Mouse (Mus musculus) limb, embryonic 12.5 days (tissue): ENCODE data around the gene Stx5a. TPM values are rescaled to one million over a fixed set of nuclear protein-coding genes. Genes with fewer than 3 reads are reported as not detected.

Source experiments
- ATAC-seq: fragments of 200-750 bp; cut with Nextera tagmentation; 2 replicates; pipeline ENCODE4 v1.8.0; 2017; ENCODE audit warnings: low read depth, moderate TSS enrichment; ENCODE audit not compliant: insufficient number of reproducible peaks, insufficient read depth, low FRiP score, low TSS enrichment
- H3K27ac ChIP-seq: fragments of 300-500 bp; sonication (generic); 2 replicates; pipeline ENCODE4 v1.5.1; 2016; ENCODE audit warnings: mild to moderate bottlenecking, moderate library complexity
- H3K27me3 ChIP-seq: fragments of 300-500 bp; sonication (generic); 2 replicates; pipeline ENCODE4 v1.6.1; 2016; ENCODE audit warnings: mild to moderate bottlenecking, moderate library complexity
- H3K36me3 ChIP-seq: fragments of 300-500 bp; sonication (generic); 2 replicates; pipeline ENCODE4 v1.6.1; 2016; ENCODE audit warnings: mild to moderate bottlenecking, moderate library complexity
- H3K4me1 ChIP-seq: fragments of 300-500 bp; sonication (generic); replicated peaks from 2 replicates; pipeline ENCODE4 v1.6.1; 2016
- H3K4me2 ChIP-seq: fragments of 300-500 bp; sonication (generic); 2 replicates; pipeline ENCODE4 v1.6.1; 2016; ENCODE audit warnings: mild to moderate bottlenecking, moderate library complexity
- H3K4me3 ChIP-seq: fragments of 300-500 bp; sonication (generic); replicated peaks from 2 replicates; pipeline ENCODE4 v1.5.1; 2016; ENCODE audit warnings: mild to moderate bottlenecking
- H3K9ac ChIP-seq: fragments of 300-500 bp; sonication (generic); replicated peaks from 2 replicates; pipeline ENCODE4 v1.6.1; 2016; ENCODE audit warnings: mild to moderate bottlenecking, moderate library complexity
- H3K9me3 ChIP-seq: fragments of 300-500 bp; sonication (generic); 2 replicates; pipeline ENCODE4 v1.6.1; 2016; ENCODE audit warnings: mild to moderate bottlenecking, moderate library complexity
- WGBS: fragments of 180-500 bp; shearing (Covaris S2); methylation state at CpG from one replicate; pipeline ENCODE4 v1.1.7; 2016; 5-methylcytosine and 5-hydroxymethylcytosine counted together
- polyA plus RNA-seq: library from polyadenylated mRNA; unstranded; fragments of >200 nt; fragmentation: Nextera tagmentation; extraction: Ambion mirVana; gene quantifications from 2 replicates; pipeline ENCODE4 v1.2.1, GENCODE M21; 2016

Gene Stx5a
- polyA plus RNA-seq, 1 experiment from 2014 or later: 168 TPM

DNA sequence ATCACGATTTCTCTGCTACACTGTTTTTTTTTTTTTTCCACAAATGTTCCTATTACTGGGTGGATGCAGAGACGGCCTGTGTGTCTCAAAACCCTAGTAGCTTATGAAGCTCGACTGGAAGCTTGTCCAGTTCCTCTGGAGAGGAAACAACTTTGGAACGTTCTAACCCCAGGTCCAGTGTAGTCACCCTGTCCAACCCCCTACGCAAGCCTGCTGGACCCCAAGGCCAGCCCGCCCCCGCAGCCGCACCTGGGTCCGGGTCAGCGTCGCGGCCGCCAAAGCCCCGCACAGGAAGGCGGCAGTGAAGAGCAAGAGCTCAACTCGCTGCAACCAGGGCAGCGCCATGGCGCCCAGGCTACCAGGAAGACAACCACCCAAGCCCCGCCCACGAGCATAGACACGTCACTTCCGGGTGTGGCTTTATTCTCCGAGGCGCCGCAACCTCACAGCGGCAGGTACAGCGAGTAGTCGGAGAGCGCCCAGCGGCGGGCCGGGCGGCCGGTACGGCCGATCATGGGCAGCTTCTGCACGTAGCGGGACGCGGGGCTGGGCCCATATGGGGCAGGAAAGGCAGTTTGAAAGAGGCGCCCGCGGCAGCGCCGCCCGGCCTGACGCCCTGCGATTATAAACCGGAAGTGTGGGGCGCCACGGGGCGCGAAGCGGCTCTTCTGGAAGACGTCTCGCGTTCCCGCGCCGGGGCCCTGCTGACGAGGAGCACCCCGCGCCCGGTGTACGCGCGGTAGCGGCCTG is 33.0 kb downstream of the Stx5a start, which contains the start of gene Tmem179b:
TSS of gene Tmem179b (minus strand) at position 382 of the 750 bp plus-strand sequence.
- peak within 1 kb of the TSS; percentile 75 for H3K4me3 ChIP-seq
- H3K9ac ChIP-seq: peak within 1 kb of the TSS; percentile 93
- H3K9me3 ChIP-seq: no peaks in the 10 kb centered on the region
- ATAC-seq: peak; percentile 88
- H3K36me3 ChIP-seq: peaks cover 54% of the 10 kb centered on the region
- WGBS: 0% methylated on average over 68 of the region's 68 CpGs
- no peaks in the 10 kb centered on the region for H3K27me3 ChIP-seq
- peaks cover 32% of the 10 kb centered on the region for H3K4me1 ChIP-seq
- peak within 1 kb of the TSS; percentile 94 for H3K4me2 ChIP-seq
- peak within 1 kb of the TSS; percentile 99 for H3K27ac ChIP-seq

DNA sequence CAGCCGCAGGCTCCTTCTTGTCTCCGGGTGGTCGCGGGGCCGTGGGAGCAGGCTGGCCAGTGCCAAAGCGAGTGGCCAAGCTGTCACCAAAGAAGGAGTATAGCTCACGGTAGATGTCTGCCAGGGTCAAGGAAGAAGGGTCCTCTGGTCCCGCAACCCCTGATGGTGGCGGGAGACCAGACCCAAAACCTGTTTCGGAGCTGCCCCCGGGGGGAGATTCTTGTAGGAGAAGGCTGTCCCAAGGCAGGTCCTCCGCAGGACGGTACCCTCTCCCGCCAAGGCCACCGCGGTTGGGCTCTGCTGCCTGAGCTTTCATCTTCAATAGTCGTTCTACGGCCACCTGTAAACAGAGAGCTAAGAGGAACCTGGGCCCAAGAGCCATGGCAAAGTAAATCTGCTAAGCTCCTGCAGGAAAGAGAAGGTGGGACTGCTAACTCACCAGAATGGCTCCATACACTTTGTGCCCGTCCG is 33.8 kb downstream of the Stx5a start:
- 7% methylated on average over 20 of the region's 20 CpGs for WGBS
- H3K9ac ChIP-seq: peak overlapping the region; percentile 93
- H3K9me3 ChIP-seq: no peaks in the 10 kb centered on the region
- H3K27me3 ChIP-seq: no peaks in the 10 kb centered on the region
- H3K4me3 ChIP-seq: peak overlapping the region; percentile 75
- H3K27ac ChIP-seq: peak overlapping the region; percentile 99
- ATAC-seq: peak; percentile 22; the same call in 1 of the 2 replicates
- peak overlapping the region; percentile 94 for H3K4me2 ChIP-seq
- peaks cover 53% of the 10 kb centered on the region for H3K36me3 ChIP-seq
- H3K4me1 ChIP-seq: peaks cover 32% of the 10 kb centered on the region

DNA sequence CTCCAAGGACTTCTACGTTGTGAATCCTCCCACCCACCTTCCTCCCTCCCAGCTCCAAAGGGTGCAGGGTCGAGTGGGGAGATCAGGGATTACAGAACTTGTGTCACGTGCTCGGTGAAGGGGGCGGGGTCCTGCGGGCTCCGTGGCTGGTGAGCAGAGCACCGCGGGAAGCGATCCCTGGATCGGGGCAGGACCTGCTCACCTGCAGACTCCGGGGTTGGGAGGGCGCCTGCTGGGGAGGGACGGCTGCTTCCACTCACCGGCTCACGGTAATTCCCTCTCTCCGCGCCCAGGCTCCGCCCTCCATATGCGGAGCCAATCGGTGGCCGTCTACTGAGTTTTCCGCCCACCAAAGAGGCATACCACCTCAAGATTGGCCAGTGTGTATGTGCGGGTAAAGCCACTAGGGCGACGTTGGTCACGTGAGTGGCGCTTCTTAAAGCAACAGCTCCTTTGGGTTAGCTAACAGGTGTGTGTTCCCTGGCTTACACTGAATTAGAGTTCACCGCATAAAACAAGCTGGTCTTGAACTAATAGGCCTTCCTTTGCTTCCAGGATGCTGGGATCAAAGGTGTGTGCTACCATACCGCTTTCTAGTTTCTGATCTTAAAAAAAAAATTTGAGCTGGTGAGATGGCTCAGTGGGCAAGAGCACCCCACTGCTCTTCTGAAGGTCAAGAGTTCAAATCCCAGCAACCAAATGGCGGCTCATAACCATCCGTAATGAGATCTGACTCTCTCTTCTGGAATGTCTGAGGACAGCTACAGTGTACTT is 45.0 kb downstream of the Stx5a start, which contains the start of gene Taf6l:
TSS of gene Taf6l (minus strand) at position 410 of the 774 bp plus-strand sequence.
- peak; percentile 98 for ATAC-seq
- Histone ChIP-seq H3K9me3 (no peaks in the 10 kb centered on the region), H3K4me1 (peaks cover 10% of the 10 kb centered on the region), H3K4me3 (peak within 1 kb of the TSS; percentile 72), H3K27ac (peak within 1 kb of the TSS; percentile 89), H3K9ac (peak within 1 kb of the TSS; percentile 69), H3K4me2 (peak within 1 kb of the TSS; percentile 70), H3K36me3 (peaks cover 37% of the 10 kb centered on the region), H3K27me3 (no peaks in the 10 kb centered on the region)
- WGBS: 1% methylated on average over 32 of the region's 32 CpGs

DNA sequence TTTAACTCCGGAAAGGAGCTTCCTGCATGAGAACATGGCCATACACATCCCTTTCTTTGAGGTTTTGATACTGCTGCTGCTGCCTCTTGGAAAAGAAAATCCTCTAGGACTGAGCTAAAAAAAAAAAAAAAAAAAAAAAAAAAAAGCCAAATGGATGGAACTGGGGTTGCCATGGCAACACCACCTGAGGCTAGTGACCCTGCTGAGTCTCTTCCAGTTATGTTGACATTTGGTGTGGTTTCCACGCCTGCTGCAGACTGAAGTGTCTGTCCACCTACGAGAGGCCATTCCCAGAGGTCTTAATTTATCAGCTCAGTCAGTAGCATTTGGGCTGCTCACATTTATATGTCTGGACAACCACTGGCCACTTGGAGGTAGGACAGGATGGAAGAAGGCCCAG is 47.3 kb downstream of the Stx5a start:
- Histone ChIP-seq H3K27ac (no peak overlapping the region), H3K27me3 (no peaks in the 10 kb centered on the region), H3K4me3 (no peak overlapping the region), H3K9me3 (no peaks in the 10 kb centered on the region), H3K9ac (no peak overlapping the region), H3K36me3 (peaks cover 28% of the 10 kb centered on the region), H3K4me2 (no peak overlapping the region), H3K4me1 (peaks cover 10% of the 10 kb centered on the region)
- no peak for ATAC-seq
- 23% methylated on average over 3 of the region's 3 CpGs for WGBS

DNA sequence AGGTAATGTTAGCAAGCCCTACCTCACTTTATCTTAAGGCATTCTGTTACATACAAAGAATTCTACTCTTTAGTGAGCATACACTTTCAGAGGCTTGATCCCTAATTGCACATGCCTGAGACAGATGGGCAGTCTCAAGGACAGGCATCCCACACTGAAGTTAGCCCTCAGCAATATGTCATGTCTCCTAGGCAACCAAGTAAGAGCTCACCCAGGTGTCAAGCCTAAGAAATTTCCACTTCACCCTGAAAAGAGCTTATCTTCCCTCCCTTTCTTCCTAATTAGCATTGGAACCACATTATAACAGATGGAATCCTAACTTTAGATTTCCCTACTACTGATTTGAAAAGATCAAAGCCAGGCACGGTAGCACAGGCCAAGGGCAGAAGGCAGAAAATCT is 48.0 kb downstream of the Stx5a start:
- H3K4me2 ChIP-seq: no peak overlapping the region
- no peak overlapping the region for H3K4me3 ChIP-seq
- WGBS: 66% methylated on average over 1 of the region's 1 CpGs
- no peak for ATAC-seq
- peaks cover 28% of the 10 kb centered on the region for H3K36me3 ChIP-seq
- H3K27ac ChIP-seq: 0 out of 2 replicates have a peak overlapping the region, but pooled peaks have one; percentile 2
- H3K4me1 ChIP-seq: peaks cover 10% of the 10 kb centered on the region
- H3K9ac ChIP-seq: no peak overlapping the region
- no peaks in the 10 kb centered on the region for H3K9me3 ChIP-seq
- no peaks in the 10 kb centered on the region for H3K27me3 ChIP-seq

DNA sequence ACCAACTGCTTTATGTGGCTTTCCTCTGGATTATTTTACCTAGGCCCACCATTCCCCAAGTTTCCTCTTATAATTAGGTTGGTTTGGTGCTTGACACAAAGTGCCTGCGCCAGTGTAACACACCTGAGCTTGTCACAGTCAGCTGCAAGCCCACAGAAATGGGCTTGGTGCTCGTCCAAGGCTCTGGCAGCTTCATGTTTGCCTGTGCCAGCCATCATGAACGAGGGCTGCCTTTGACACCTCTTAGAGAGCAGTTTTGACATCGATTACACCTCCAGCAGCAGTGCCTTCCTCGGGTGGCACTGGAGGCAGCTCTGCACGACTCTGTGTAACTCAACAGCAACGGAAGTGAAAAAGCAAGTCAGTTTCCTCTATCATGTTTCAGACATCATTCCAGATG is 49.0 kb downstream of the Stx5a start:
- no peak overlapping the region for H3K27ac ChIP-seq
- H3K27me3 ChIP-seq: no peaks in the 10 kb centered on the region
- H3K4me1 ChIP-seq: peaks cover 9% of the 10 kb centered on the region
- 78% methylated on average over 7 of the region's 7 CpGs for WGBS
- no peak overlapping the region for H3K4me3 ChIP-seq
- ATAC-seq: no peak
- H3K36me3 ChIP-seq: peaks cover 34% of the 10 kb centered on the region
- H3K9ac ChIP-seq: no peak overlapping the region
- H3K9me3 ChIP-seq: no peaks in the 10 kb centered on the region
- no peak overlapping the region for H3K4me2 ChIP-seq

DNA sequence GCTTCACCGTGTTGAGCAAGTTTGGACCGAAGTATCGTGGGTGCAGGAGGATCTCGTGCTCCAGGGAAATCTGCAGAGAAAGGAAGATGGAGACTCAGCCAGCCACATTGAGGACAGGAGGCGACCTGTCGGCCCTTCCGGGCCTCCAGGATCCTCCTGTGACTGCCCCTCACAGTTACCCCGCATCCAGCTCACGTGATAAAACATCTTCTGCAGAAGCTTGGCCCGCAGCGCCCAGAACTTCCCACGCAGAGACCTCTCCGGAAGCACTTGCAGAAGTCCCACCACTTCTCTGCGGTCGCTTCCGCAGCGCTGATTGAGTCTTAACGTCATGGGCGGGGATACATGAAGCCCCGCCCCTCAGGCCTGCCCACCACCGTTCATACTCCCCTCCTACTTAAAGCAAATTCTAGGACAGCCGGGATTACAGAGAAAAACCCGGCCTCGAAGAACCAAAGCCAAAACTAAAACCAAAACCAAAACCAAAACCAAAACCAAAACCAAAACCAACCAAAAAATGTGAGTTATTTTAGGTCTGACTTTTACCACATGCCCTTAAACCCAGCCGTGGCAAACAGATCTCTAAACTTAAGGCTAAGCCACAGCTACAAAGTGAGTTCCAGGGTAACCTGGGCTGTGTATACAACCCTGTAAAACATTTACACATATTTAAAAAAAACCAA is 57.2 kb downstream of the Stx5a start, which contains the start of gene Polr2g:
TSS of gene Polr2g (minus strand) at position 314 of the 683 bp plus-strand sequence.
- peaks cover 28% of the 10 kb centered on the region for H3K36me3 ChIP-seq
- H3K27me3 ChIP-seq: no peaks in the 10 kb centered on the region
- H3K4me3 ChIP-seq: peak within 1 kb of the TSS; percentile 64
- 2% methylated on average over 25 of the region's 25 CpGs for WGBS
- peak within 1 kb of the TSS; percentile 60 for H3K27ac ChIP-seq
- peak within 1 kb of the TSS; percentile 81 for H3K4me2 ChIP-seq
- H3K4me1 ChIP-seq: peaks cover 14% of the 10 kb centered on the region
- H3K9ac ChIP-seq: peak within 1 kb of the TSS; percentile 79
- peak; percentile 74 for ATAC-seq
- no peaks in the 10 kb centered on the region for H3K9me3 ChIP-seq

DNA sequence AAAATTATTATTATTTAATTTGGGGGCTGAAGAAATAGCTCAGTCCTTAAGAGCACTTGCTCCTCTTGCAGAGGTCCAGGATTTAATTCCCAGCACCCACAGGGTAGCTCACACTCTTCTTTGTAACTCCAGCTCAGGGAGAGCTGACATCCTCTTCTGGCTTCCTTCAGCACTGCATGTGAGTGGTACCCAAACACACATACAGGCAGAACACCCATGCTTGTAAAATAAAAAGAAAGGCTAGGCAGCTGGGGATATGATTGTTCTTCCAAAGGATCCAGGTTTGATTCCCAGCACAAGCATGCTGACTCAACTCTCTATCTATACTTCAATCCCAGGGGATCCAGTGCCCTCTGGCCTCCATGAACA is 57.7 kb downstream of the Stx5a start:
- Histone ChIP-seq H3K9me3 (no peaks in the 10 kb centered on the region), H3K4me2 (peak overlapping the region; percentile 81), H3K9ac (no peak overlapping the region), H3K4me1 (peaks cover 14% of the 10 kb centered on the region), H3K36me3 (peaks cover 26% of the 10 kb centered on the region), H3K4me3 (peak overlapping the region; percentile 64; the same call in 1 of the 2 replicates), H3K27ac (no peak overlapping the region), H3K27me3 (no peaks in the 10 kb centered on the region)
- ATAC-seq: no peak

DNA sequence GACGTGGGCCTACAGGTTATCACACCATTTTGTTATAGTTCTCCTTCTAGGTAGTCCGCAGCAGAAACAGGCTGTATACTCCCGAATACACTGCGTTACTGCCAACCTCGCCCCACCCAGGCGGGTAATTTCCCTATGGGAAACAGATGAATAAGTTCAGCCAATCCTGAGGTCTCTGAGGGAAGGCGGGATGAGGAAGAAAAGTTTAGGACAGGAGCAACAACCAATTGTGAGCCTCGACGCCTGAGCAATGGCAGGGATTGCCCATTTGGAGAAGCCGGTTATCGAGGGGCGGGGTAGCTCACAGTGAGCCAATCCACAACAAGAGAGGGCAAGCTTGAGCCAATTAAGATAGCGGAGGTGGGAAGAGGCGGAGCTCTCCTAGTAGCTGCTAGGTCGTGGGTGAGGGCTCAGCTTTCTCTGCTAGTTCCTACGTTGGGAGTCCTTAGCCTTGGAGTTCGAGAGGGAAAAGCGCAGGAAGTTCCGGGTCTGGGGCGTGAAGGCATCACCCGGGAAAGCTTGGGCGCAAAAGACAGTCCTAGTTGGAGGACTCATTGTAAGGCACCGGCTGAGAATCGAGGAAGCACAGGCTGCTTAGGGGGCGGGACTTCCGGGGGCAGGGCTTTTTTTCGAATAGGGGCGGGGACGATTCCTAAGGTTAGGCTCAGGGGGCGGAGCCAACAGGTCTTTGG is 61.1 kb downstream of the Stx5a start, which contains the start of gene Zbtb3:
TSS of gene Zbtb3 (plus strand) at position 426 of the 692 bp plus-strand sequence.
- ATAC-seq: peak; percentile 96
- Histone ChIP-seq H3K9me3 (no peaks in the 10 kb centered on the region), H3K4me1 (peaks cover 11% of the 10 kb centered on the region), H3K36me3 (peaks cover 34% of the 10 kb centered on the region), H3K27me3 (no peaks in the 10 kb centered on the region), H3K4me2 (peak within 1 kb of the TSS; percentile 70), H3K4me3 (peak within 1 kb of the TSS; percentile 54), H3K27ac (peak within 1 kb of the TSS; percentile 81), H3K9ac (peak within 1 kb of the TSS; percentile 40; the same call in 1 of the 2 replicates)
- WGBS: under 1% methylated on average over 30 of the region's 30 CpGs

DNA sequence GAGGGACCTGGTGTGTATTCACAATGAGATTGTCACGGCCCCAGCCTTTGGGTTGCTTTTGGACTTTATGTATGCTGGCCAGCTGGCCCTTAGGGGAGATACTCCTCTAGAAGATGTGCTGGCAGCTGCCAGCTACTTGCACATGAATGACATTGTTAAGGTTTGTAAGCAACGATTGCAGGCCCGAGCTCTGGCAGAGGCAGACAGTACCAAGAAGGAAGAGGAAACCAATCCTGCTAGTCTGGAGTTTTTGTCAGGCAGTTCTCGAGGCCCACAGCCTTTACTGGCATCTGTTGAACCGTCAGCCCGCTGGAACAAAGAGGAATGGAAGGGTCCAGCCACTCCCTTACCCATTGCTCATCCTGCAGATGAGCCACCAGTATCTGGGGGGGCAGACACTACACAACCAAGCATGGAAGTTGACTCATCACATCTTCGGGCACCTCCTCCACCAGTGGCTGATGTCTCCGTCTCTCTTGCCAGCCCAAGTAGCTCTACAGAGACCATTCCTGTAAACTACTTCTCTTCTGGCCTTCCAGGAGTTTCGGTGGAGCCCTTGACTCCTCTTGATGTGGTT is 62.1 kb downstream of the Stx5a start:
- WGBS: 93% methylated on average over 9 of the region's 9 CpGs
- Histone ChIP-seq H3K27ac (peak overlapping the region; percentile 81; the same call in 1 of the 2 replicates), H3K4me2 (peak overlapping the region; percentile 70)

More for the DNA sequence above, 62.1 kb downstream of the Stx5a start:
- H3K9me3 ChIP-seq: no peaks in the 10 kb centered on the region
- no peak for ATAC-seq
- H3K27me3 ChIP-seq: no peaks in the 10 kb centered on the region
- peaks cover 45% of the 10 kb centered on the region for H3K36me3 ChIP-seq
- H3K9ac ChIP-seq: no peak overlapping the region
- H3K4me1 ChIP-seq: peaks cover 6% of the 10 kb centered on the region
- H3K4me3 ChIP-seq: peak overlapping the region; percentile 54; the same call in 1 of the 2 replicates
